Mouse (Mus musculus) CH12.LX (cell line): Measurements from ENCODE around the gene Prkar2a. TPM values are rescaled to one million over a fixed set of nuclear protein-coding genes. Genes with fewer than 3 reads are reported as not detected.

Source experiments
- DNase-seq: peaks from one replicate; pipeline ENCODE4 v3.0.0-alpha.2; 2013; ENCODE audit errors: extremely low read depth
- H3K27ac ChIP-seq: 2 replicates; pipeline ENCODE4 v1.5.1; 2012; ENCODE audit warnings: low read depth, mild to moderate bottlenecking, control low read depth, moderate library complexity; ENCODE audit not compliant: insufficient read depth
- H3K27me3 ChIP-seq: replicated peaks from 2 replicates; pipeline ENCODE3; 2012; ENCODE audit warnings: inconsistent platforms
- H3K36me3 ChIP-seq, 2 experiments: replicated peaks in 1 of 2; 2 replicates each; pipeline versions ENCODE3 to v1.6.1; 2012; ENCODE audit warnings: inconsistent platforms in 1 of 2, low read length in 1 of 2, mild to moderate bottlenecking in 1 of 2, mixed read lengths in 1 of 2, moderate library complexity in 1 of 2; ENCODE audit not compliant: control insufficient read depth in 1 of 2, insufficient read depth in 1 of 2
- H3K4me1 ChIP-seq, 2 experiments: 2 replicates each; pipeline ENCODE4 v1.6.1; 2012; ENCODE audit warnings: inconsistent platforms in 1 of 2, moderate library complexity in 1 of 2; ENCODE audit not compliant: insufficient read depth in 2 of 2, control insufficient read depth in 1 of 2
- H3K4me2 ChIP-seq: 2 replicates; pipeline ENCODE4 v1.6.1; 2012; ENCODE audit warnings: low read depth, mild to moderate bottlenecking, control low read depth; ENCODE audit not compliant: poor library complexity, insufficient read depth, severe bottlenecking
- H3K4me3 ChIP-seq, 3 experiments: fragments of 150-350 bp in 1 of 3; sonication (generic) in 1 of 3; replicated peaks in 1 of 3; 2 replicates each; pipeline versions ENCODE3 to v1.5.1; 2011 to 2012; ENCODE audit warnings: low read depth in 2 of 3, low read length in 2 of 3, mild to moderate bottlenecking in 2 of 3, moderate library complexity in 2 of 3, control low read depth in 1 of 3, improper control_type of control experiment in 1 of 3, inconsistent platforms in 1 of 3, mixed read lengths in 1 of 3; ENCODE audit not compliant: poor library complexity in 1 of 3
- H3K79me2 ChIP-seq: replicated peaks from 2 replicates; pipeline ENCODE4 v1.6.1; 2012; ENCODE audit warnings: mild to moderate bottlenecking, moderate library complexity; ENCODE audit not compliant: control insufficient read depth, poor library complexity, insufficient read depth, severe bottlenecking; ENCODE audit errors: extremely low read depth
- H3K9ac ChIP-seq: 2 replicates; pipeline ENCODE4 v1.6.1; 2012; ENCODE audit warnings: low read depth, mild to moderate bottlenecking, control low read depth, moderate library complexity; ENCODE audit not compliant: insufficient read depth
- H3K9me3 ChIP-seq: replicated peaks from 2 replicates; pipeline ENCODE3; 2012; ENCODE audit warnings: low read length, inconsistent platforms, mixed read lengths
- CTCF ChIP-seq, 2 experiments: IDR thresholded peaks in 1 of 2; conservative IDR thresholded peaks in 1 of 2; 2 replicates each; pipeline ENCODE4 v1.5.1; 2011 to 2012; ENCODE audit warnings: low read depth in 2 of 2, low read length in 2 of 2, improper control_type of control experiment in 1 of 2, inconsistent platforms in 1 of 2, mild to moderate bottlenecking in 1 of 2, moderate library complexity in 1 of 2
- ELF1 ChIP-seq: IDR thresholded peaks from 2 replicates; pipeline ENCODE4 v1.6.1; 2014; ENCODE audit warnings: low read depth, mild to moderate bottlenecking, inconsistent platforms, low read length, improper control_type of control experiment
- ETS1 ChIP-seq: conservative IDR thresholded peaks from 2 replicates; pipeline ENCODE4 v1.6.1; 2012; ENCODE audit warnings: low read depth, mild to moderate bottlenecking, inconsistent platforms, low read length, improper control_type of control experiment, moderate library complexity
- GABPA ChIP-seq: IDR thresholded peaks from 2 replicates; pipeline ENCODE4 v1.6.1; 2012; ENCODE audit warnings: low read depth, low read length, improper control_type of control experiment, inconsistent platforms; ENCODE audit not compliant: insufficient replicate concordance
- IRF4 ChIP-seq: IDR thresholded peaks from 2 replicates; pipeline ENCODE4 v1.6.1; 2014; ENCODE audit warnings: low read depth, mild to moderate bottlenecking, inconsistent platforms, low read length, improper control_type of control experiment
- JUN ChIP-seq: IDR thresholded peaks from 2 replicates; pipeline ENCODE4 v1.6.1; 2011; ENCODE audit warnings: low read depth, mild to moderate bottlenecking, low read length, improper control_type of control experiment, moderate library complexity; ENCODE audit not compliant: insufficient read depth
- MAX ChIP-seq: IDR thresholded peaks from 2 replicates; pipeline ENCODE4 v1.6.1; 2011; ENCODE audit warnings: low read length, improper control_type of control experiment
- MAZ ChIP-seq: IDR thresholded peaks from 2 replicates; pipeline ENCODE4 v1.6.1; 2012; ENCODE audit warnings: low read depth, mild to moderate bottlenecking, inconsistent platforms, low read length, improper control_type of control experiment, moderate library complexity
- MEF2A ChIP-seq: IDR thresholded peaks from 2 replicates; pipeline ENCODE4 v1.6.1; 2014; ENCODE audit warnings: low read depth, mild to moderate bottlenecking, inconsistent platforms, low read length, improper control_type of control experiment, borderline replicate concordance
- MXI1 ChIP-seq: IDR thresholded peaks from 2 replicates; pipeline ENCODE4 v1.6.1; 2011; ENCODE audit warnings: mild to moderate bottlenecking, low read depth, low read length, improper control_type of control experiment
- NELFE ChIP-seq: IDR thresholded peaks from 2 replicates; pipeline ENCODE4 v1.6.1; 2011; ENCODE audit warnings: low read depth, low read length, improper control_type of control experiment
- PAX5 ChIP-seq: IDR thresholded peaks from 2 replicates; pipeline ENCODE4 v1.6.1; 2012; ENCODE audit warnings: low read length, inconsistent platforms, mixed read lengths
- POLR2AphosphoS2 ChIP-seq: IDR thresholded peaks from 2 replicates; pipeline ENCODE4 v1.6.1; 2011; ENCODE audit warnings: low read depth, low read length, improper control_type of control experiment
- RAD21 ChIP-seq: IDR thresholded peaks from 2 replicates; pipeline ENCODE4 v1.6.1; 2011; ENCODE audit warnings: low read depth, mild to moderate bottlenecking, low read length, improper control_type of control experiment, moderate library complexity
- SMC3 ChIP-seq: IDR thresholded peaks from 2 replicates; pipeline ENCODE4 v1.6.1; 2011; ENCODE audit warnings: low read depth, low read length, improper control_type of control experiment
- TCF12 ChIP-seq: IDR thresholded peaks from 2 replicates; pipeline ENCODE4 v1.6.1; 2014; ENCODE audit warnings: low read depth, mild to moderate bottlenecking, inconsistent platforms, low read length, improper control_type of control experiment
- UBTF ChIP-seq: IDR thresholded peaks from 2 replicates; pipeline ENCODE4 v1.6.1; 2012; ENCODE audit warnings: low read depth, mild to moderate bottlenecking, inconsistent platforms, low read length, improper control_type of control experiment, moderate library complexity
- USF1 ChIP-seq: IDR thresholded peaks from 2 replicates; pipeline ENCODE4 v1.6.1; 2014; ENCODE audit warnings: low read depth, mild to moderate bottlenecking, inconsistent platforms, low read length, improper control_type of control experiment
- ZC3H11A ChIP-seq: IDR thresholded peaks from 2 replicates; pipeline ENCODE4 v1.6.1; 2012; ENCODE audit warnings: low read depth, mild to moderate bottlenecking, inconsistent platforms, low read length, improper control_type of control experiment
- ZKSCAN1 ChIP-seq: IDR thresholded peaks from 2 replicates; pipeline ENCODE4 v1.6.1; 2012; ENCODE audit warnings: low read depth, inconsistent platforms, low read length, improper control_type of control experiment, borderline replicate concordance
- ZMIZ1 ChIP-seq: IDR thresholded peaks from 2 replicates; pipeline ENCODE4 v1.6.1; 2012; ENCODE audit warnings: low read depth, mild to moderate bottlenecking, inconsistent platforms, low read length, improper control_type of control experiment
- dilution Hi-C: fragments of 300-500 bp; cut with MboI; formaldehyde crosslinking; loops from 2 replicates; pipeline ENCODE4 v1.14.3; 2020; ENCODE audit warnings: low sequenced_read_pairs; ENCODE audit not compliant: extremely low pct_unique_long_range_greater_than_20kb, extremely low pct_ligation_motif_present
- in situ Hi-C: fragments of 300-500 bp; cut with MboI; formaldehyde crosslinking; loops from 3 replicates; pipeline ENCODE4 v1.14.3; 2019; ENCODE audit warnings: low sequenced_read_pairs, low pct_ligation_motif_present, low pct_unique_long_range_greater_than_20kb, mixed read lengths
- polyA plus RNA-seq: library from polyadenylated mRNA; unstranded; fragments of >175 nt; gene quantifications from 2 replicates; pipeline ENCODE4 v1.2.1, GENCODE M21; 2012; ENCODE audit warnings: low read depth; ENCODE audit not compliant: insufficient read length
- total RNA-seq, 2 experiments: library from RNA; depleted of rRNA; stranded (reverse); fragments of 300-350 nt in 1 of 2; fragments of >200 nt in 1 of 2; gene quantifications; 2 replicates each; pipeline ENCODE4 v1.2.3; 2012 to 2014

The Prkar2a gene
- total and polyA plus RNA-seq, 3 experiments, result 13.6 to 44.4 (median 14.9) TPM

GRCm38 (mm10) chr9:108752142-108752920, 63.2 kb downstream of the Prkar2a start:
- Histone ChIP-seq H3K4me2 (no peak overlapping the region), H3K9ac (no peak overlapping the region), H3K9me3 (no peaks in the 10 kb centered on the region), H3K27me3 (peaks cover 2% of the 10 kb centered on the region), H3K4me1 (no peaks in the 10 kb centered on the region), H3K79me2 (no peaks in the 10 kb centered on the region), H3K27ac (no peak overlapping the region), H3K4me3 (no peak overlapping the region), H3K36me3 (peaks cover 14 to 30% of the 10 kb centered on the region in 2 experiments)
- TF ChIP-seq NELFE (no peak), ZC3H11A (no peak), USF1 (no peak), TCF12 (no peak), ZKSCAN1 (no peak), POLR2AphosphoS2 (no peak), MAX (no peak), UBTF (no peak), CTCF (conservative IDR thresholded peaks at IDR 0.05 in 1 of 2, IDR thresholded peaks at IDR 0.05 in 1 of 2; ENCODE audit: low read depth in 2 of 2, low read length in 2 of 2) (no peak), MAZ (no peak), IRF4 (no peak), ZMIZ1 (no peak), GABPA (no peak), ELF1 (no peak), MEF2A (no peak), ETS1 (no peak)
- dilution Hi-C loops (no loop called here), in situ Hi-C loops (loop anchor here (10.0 kb wide), 1 partner anchor 52 kb away; the partner anchor contains the start of gene Nckipsd)
- DNase-seq, result no peak

GRCm38 (mm10) chr9:108753326-108753725, 64.2 kb downstream of the Prkar2a start:
- dilution Hi-C loops, result no loop called here
- DNase-seq, result peak; percentile 70

More at GRCm38 (mm10) chr9:108753326-108753725, 64.2 kb downstream of the Prkar2a start:
- peaks cover 6 to 20% of the 10 kb centered on the region in 2 experiments for H3K36me3 ChIP-seq
- TF ChIP-seq ZC3H11A (peak; percentile 44), CTCF (conservative IDR thresholded peaks at IDR 0.05 in 1 of 2, IDR thresholded peaks at IDR 0.05 in 1 of 2; ENCODE audit: low read depth in 2 of 2, low read length in 2 of 2) (peak; percentile 65 to 82; a peak in 3 of 4 replicates), JUN (no peak), PAX5 (no peak), RAD21 (peak; percentile 76), SMC3 (peak; percentile 79), MXI1 (no peak)
- H3K4me2 ChIP-seq, result no peak overlapping the region
- in situ Hi-C loops, result loop anchor here (10.0 kb wide), 1 partner anchor 51 kb away; the partner anchor contains the start of gene Nckipsd
- H3K9me3 ChIP-seq, result no peaks in the 10 kb centered on the region
- H3K4me1 ChIP-seq, result no peaks in the 10 kb centered on the region
- H3K27ac ChIP-seq, result no peak overlapping the region
- H3K79me2 ChIP-seq, result no peaks in the 10 kb centered on the region
- peaks cover 2% of the 10 kb centered on the region for H3K27me3 ChIP-seq
- H3K9ac ChIP-seq, result no peak overlapping the region
- no peak overlapping the region for H3K4me3 ChIP-seq
